9 mouse cellular contexts compared by ENCODE assay signal in the genomic region with DNA sequence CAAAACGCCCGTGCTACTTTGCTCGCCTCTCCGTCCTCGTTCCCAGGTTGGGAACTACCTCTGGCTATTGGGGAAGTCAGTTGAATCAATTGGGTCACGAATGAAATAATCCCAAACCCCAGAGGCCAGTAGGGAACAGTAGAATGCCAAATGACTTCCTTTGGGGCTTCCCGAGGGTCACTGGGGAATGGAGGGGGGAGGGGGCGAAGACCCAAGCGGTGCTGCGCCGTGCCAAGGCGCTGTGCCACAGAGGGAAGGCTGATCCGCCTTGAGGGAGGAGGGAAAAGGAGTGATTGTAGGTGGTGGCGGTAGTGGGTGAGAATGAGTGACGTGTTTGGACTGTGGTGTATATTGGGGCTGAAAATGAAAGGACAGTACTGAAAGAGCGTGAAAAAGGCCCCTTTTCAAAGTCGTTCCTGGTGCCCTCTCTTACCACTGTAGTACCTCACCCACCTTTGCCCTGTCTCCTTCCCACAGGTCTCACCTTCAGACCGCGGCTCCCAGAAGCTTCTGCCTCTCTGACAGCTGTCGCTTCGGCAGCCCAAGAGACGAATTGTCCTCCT. TPM values are rescaled to one million over a fixed set of nuclear protein-coding genes. Genes with fewer than 3 reads are reported as not detected.
DNase-seq lines count a peak whose midpoint lies in the region; ATAC-seq and TF ChIP-seq lines count a peak whose summit lies in the region.
"Had no signal": no experiment of that assay in that cellular context is flagged by ENCODE, and none has a peak within 500 bp of the region (broad histone marks: within the 10 kb centered on the region; RNA-seq: fewer than 3 reads in every experiment).

No protein-coding gene starts in this region.

- TF ChIP-seq CTCF in heart, adult 2 months (IDR thresholded peaks at IDR 0.05), result no peak

- H3K27ac ChIP-seq in heart, adult 2 months, result no peak overlapping the region
- H3K27ac ChIP-seq in intestine, embryonic 15.5 days, result peak overlapping the region; percentile 91
- no peak overlapping the region for H3K27ac ChIP-seq in liver, embryonic 16.5 days (ENCODE audit: low read length)
- H3K27ac ChIP-seq in midbrain, embryonic 16.5 days (ENCODE audit: low read length), result no peak overlapping the region

- H3K4me1 ChIP-seq in heart, adult 2 months (ENCODE audit: control insufficient read depth, insufficient read depth, low read length), result no peaks in the 10 kb centered on the region; the same call in 1 of the 2 replicates
- H3K4me1 ChIP-seq in intestine, embryonic 15.5 days (replicated peaks), result peaks cover 42% of the 10 kb centered on the region
- no peaks in the 10 kb centered on the region; the same call in none of the 2 replicates for H3K4me1 ChIP-seq in liver, embryonic 16.5 days (ENCODE audit: control insufficient read depth, low read depth, low read length)
- peaks cover 2% of the 10 kb centered on the region; the same call in 1 of the 2 replicates for H3K4me1 ChIP-seq in midbrain, embryonic 16.5 days (ENCODE audit: control insufficient read depth, insufficient read depth, low read length)

- H3K36me3 ChIP-seq in heart, adult 2 months (ENCODE audit: control insufficient read depth, insufficient read depth, low read length), result no peaks in the 10 kb centered on the region
- no peaks in the 10 kb centered on the region for H3K36me3 ChIP-seq in intestine, embryonic 15.5 days
- H3K36me3 ChIP-seq in liver, embryonic 16.5 days (ENCODE audit: control insufficient read depth, insufficient read depth), result no peaks in the 10 kb centered on the region
- no peaks in the 10 kb centered on the region for H3K36me3 ChIP-seq in midbrain, embryonic 16.5 days (ENCODE audit: control insufficient read depth, insufficient read depth, low read length)
- H3K36me3 ChIP-seq: G1E had no signal

- H3K4me3 ChIP-seq in heart, adult 2 months, result peak overlapping the region; percentile 43
- H3K4me3 ChIP-seq in intestine, embryonic 15.5 days (replicated peaks), result peak overlapping the region; percentile 52
- peak overlapping the region; percentile 36 for H3K4me3 ChIP-seq in liver, embryonic 16.5 days (ENCODE audit: low read depth, low read length)
- H3K4me3 ChIP-seq in midbrain, embryonic 16.5 days (ENCODE audit: low read depth, low read length), result no peak overlapping the region

- WGBS in heart, adult 2 months, result 3% methylated on average over 22 of the region's 22 CpGs
- whole genome bisulfite sequencing in intestine, embryonic 15.5 days, result 5% methylated on average over 22 of the region's 22 CpGs
- WGBS in liver, embryonic 16.5 days (ENCODE audit: insufficient replicate concordance), result 1% methylated on average over 22 of the region's 22 CpGs
- WGBS in midbrain, embryonic 16.5 days, result 2% methylated on average over 21 of the region's 22 CpGs

- intact Hi-C loops in heart, adult 2 months (cut with DNase I), result loop anchor here (5.0 kb wide), 1 partner anchor 1030 kb away; no protein-coding TSS in a partner anchor

- no peak for TF ChIP-seq POLR2A in heart, adult 2 months (IDR thresholded peaks at IDR 0.05; ENCODE audit: insufficient read depth, low read depth, low read length)

- H3K9me3 ChIP-seq in intestine, embryonic 15.5 days, result no peaks in the 10 kb centered on the region
- H3K9me3 ChIP-seq in liver, embryonic 16.5 days (replicated peaks; ENCODE audit: control insufficient read depth, low read length), result no peaks in the 10 kb centered on the region
- no peaks in the 10 kb centered on the region for H3K9me3 ChIP-seq in midbrain, embryonic 16.5 days (replicated peaks; ENCODE audit: control insufficient read depth, low read length, poor library complexity, severe bottlenecking)

- TF ChIP-seq EP300 in heart, adult 2 months (IDR thresholded peaks at IDR 0.05; ENCODE audit: insufficient read depth, low read depth, low read length), result no peak

- H3K4me2 ChIP-seq in intestine, embryonic 15.5 days (replicated peaks), result peak overlapping the region; percentile 69
- H3K4me2 ChIP-seq in liver, embryonic 16.5 days (ENCODE audit: low read depth, low read length), result peak overlapping the region; percentile 28
- H3K4me2 ChIP-seq in midbrain, embryonic 16.5 days (ENCODE audit: low read length), result no peak overlapping the region

- DNase-seq in heart, adult 2 months, result peak; percentile 11 to 63
- DNase-seq in heart, postnatal 4 days, result no peak
- peak; percentile 87 for DNase-seq in adipocyte (ENCODE audit: low spot score)
- DNase-seq in layer of hippocampus, adult 9-10 months (ENCODE audit: low spot score), result no peak
- no peak for DNase-seq in layer of hippocampus, adult 8-10 months (ENCODE audit: low spot score in 2 of 2)

- H3K9ac ChIP-seq in heart, adult 2 months (ENCODE audit: low read depth, low read length), result peak overlapping the region; percentile 41; the same call in 1 of the 2 replicates
- peak overlapping the region; percentile 69 for H3K9ac ChIP-seq in intestine, embryonic 15.5 days
- H3K9ac ChIP-seq in liver, embryonic 16.5 days (ENCODE audit: low read depth, low read length), result no peak overlapping the region
- no peak overlapping the region for H3K9ac ChIP-seq in midbrain, embryonic 16.5 days (ENCODE audit: low read depth, low read length)

- H3K79me2 ChIP-seq in heart, adult 2 months (replicated peaks; ENCODE audit: control insufficient read depth, insufficient read depth, low read length), result no peaks in the 10 kb centered on the region

- peaks cover 53% of the 10 kb centered on the region for H3K27me3 ChIP-seq in heart, adult 2 months (ENCODE audit: control insufficient read depth, insufficient read depth, low read length)
- peaks cover 76% of the 10 kb centered on the region for H3K27me3 ChIP-seq in intestine, embryonic 15.5 days (replicated peaks)
- peaks cover 97% of the 10 kb centered on the region for H3K27me3 ChIP-seq in liver, embryonic 16.5 days (ENCODE audit: control insufficient read depth, insufficient read depth, low read depth, low read length)
- peaks cover 83% of the 10 kb centered on the region for H3K27me3 ChIP-seq in midbrain, embryonic 16.5 days (ENCODE audit: control insufficient read depth, insufficient read depth, low read depth, low read length)

- ATAC-seq in intestine, embryonic 15.5 days, result no peak
- no peak for ATAC-seq in liver, embryonic 16.5 days (ENCODE audit: low read depth)
- ATAC-seq in midbrain, embryonic 16.5 days, result no peak

RNA-seq across cellular contexts. Expression of a gene that starts 0.5 kb away (rescaled TPM):
- total RNA-seq in heart, adult 2 months (2021), result under 1 TPM; 0.55 to 0.76 TPM
- 0.53 and 1.3 TPM in 2 replicates for polyA plus RNA-seq in heart, adult 2 months (2012; rRNA removed)
- 1 to 10 TPM; 1.4 TPM for total RNA-seq in heart, postnatal 4 days (2021)
- 5.8 and 6.2 TPM in 2 replicates for polyA plus RNA-seq in intestine, embryonic 15.5 days (2015; fragmentation: Nextera tagmentation; extraction: Ambion mirVana)
- 0.14 and 0.27 TPM in 2 replicates for polyA plus RNA-seq in liver, embryonic 16.5 days (2015; fragmentation: Nextera tagmentation; extraction: Ambion mirVana)
- polyA plus RNA-seq in midbrain, embryonic 16.5 days (2015; fragmentation: Nextera tagmentation; extraction: Ambion mirVana), result not detected in 2 replicates
- not detected for total RNA-seq in layer of hippocampus, adult 8-10 months (2022)
- polyA plus RNA-seq: G1E had no signal

RNA-seq across cellular contexts. Expression of a gene that starts 0.5 kb away (rescaled TPM):
- not detected for total RNA-seq in heart, adult 2 months (2021)
- polyA plus RNA-seq in heart, adult 2 months (2012; rRNA removed), result not detected in 2 replicates
- not detected for total RNA-seq in heart, postnatal 4 days (2021)
- not detected in 2 replicates for polyA plus RNA-seq in intestine, embryonic 15.5 days (2015; fragmentation: Nextera tagmentation; extraction: Ambion mirVana)
- polyA plus RNA-seq in liver, embryonic 16.5 days (2015; fragmentation: Nextera tagmentation; extraction: Ambion mirVana), result not detected in 2 replicates
- polyA plus RNA-seq in midbrain, embryonic 16.5 days (2015; fragmentation: Nextera tagmentation; extraction: Ambion mirVana), result not detected in 2 replicates
- not detected for total RNA-seq in layer of hippocampus, adult 8-10 months (2022)
- total RNA-seq: G1E had no signal
- polyA plus RNA-seq: G1E had no signal

RNA-seq across cellular contexts. Expression of a gene that starts 4.1 kb away (rescaled TPM):
- total RNA-seq in heart, adult 2 months (2021), result not detected
- not detected in 2 replicates for polyA plus RNA-seq in heart, adult 2 months (2012; rRNA removed)
- not detected for total RNA-seq in heart, postnatal 4 days (2021)
- polyA plus RNA-seq in intestine, embryonic 15.5 days (2015; fragmentation: Nextera tagmentation; extraction: Ambion mirVana), result 2.2 and 2.3 TPM in 2 replicates
- not detected in 2 replicates for polyA plus RNA-seq in liver, embryonic 16.5 days (2015; fragmentation: Nextera tagmentation; extraction: Ambion mirVana)
- not detected in 2 replicates for polyA plus RNA-seq in midbrain, embryonic 16.5 days (2015; fragmentation: Nextera tagmentation; extraction: Ambion mirVana)
- not detected for total RNA-seq in layer of hippocampus, adult 8-10 months (2022)
- polyA plus RNA-seq: G1E had no signal

RNA-seq across cellular contexts. Expression of a gene that starts 8.2 kb away (rescaled TPM):
- total RNA-seq in heart, adult 2 months (2021), result under 1 TPM; 0.26 to 0.45 TPM
- polyA plus RNA-seq in heart, adult 2 months (2012; rRNA removed), result 0.94 and 0.96 TPM in 2 replicates
- total RNA-seq in heart, postnatal 4 days (2021), result 1 to 10 TPM; 1.3 to 1.5 TPM
- 22.9 and 25.1 TPM in 2 replicates for polyA plus RNA-seq in intestine, embryonic 15.5 days (2015; fragmentation: Nextera tagmentation; extraction: Ambion mirVana)
- 0.26 and 0.68 TPM in 2 replicates for polyA plus RNA-seq in liver, embryonic 16.5 days (2015; fragmentation: Nextera tagmentation; extraction: Ambion mirVana)
- 0.21 TPM in 1 of 2 replicates, not detected in the other for polyA plus RNA-seq in midbrain, embryonic 16.5 days (2015; fragmentation: Nextera tagmentation; extraction: Ambion mirVana)
- total RNA-seq in layer of hippocampus, adult 8-10 months (2022), result not detected
- polyA plus RNA-seq: G1E had no signal

RNA-seq across cellular contexts. Expression of a gene that starts 9.0 kb away (rescaled TPM):
- total RNA-seq in heart, adult 2 months (2021), result under 1 TPM; 0.25 to 0.50 TPM
- 0.26 and 0.31 TPM in 2 replicates for polyA plus RNA-seq in heart, adult 2 months (2012; rRNA removed)
- total RNA-seq in heart, postnatal 4 days (2021), result under 1 TPM in 1 of 2 experiments, not detected in 1; 0.20 TPM
- polyA plus RNA-seq in intestine, embryonic 15.5 days (2015; fragmentation: Nextera tagmentation; extraction: Ambion mirVana), result 7.5 and 9.4 TPM in 2 replicates
- polyA plus RNA-seq in liver, embryonic 16.5 days (2015; fragmentation: Nextera tagmentation; extraction: Ambion mirVana), result 0.26 and 0.34 TPM in 2 replicates
- polyA plus RNA-seq in midbrain, embryonic 16.5 days (2015; fragmentation: Nextera tagmentation; extraction: Ambion mirVana), result not detected in 2 replicates
- not detected for total RNA-seq in layer of hippocampus, adult 8-10 months (2022)

Comparison
In these comparisons a context has a peak if more than half of its experiments do, and no peak if none do; other contexts are left out.
1. DNase-seq: peak in heart, adult 2 months (2 of 2) and adipocyte (single experiment); none in heart, postnatal 4 days (single experiment), layer of hippocampus, adult 9-10 months (single experiment) and layer of hippocampus, adult 8-10 months (0 of 2).
2. H3K9ac ChIP-seq: peak in heart, adult 2 months (single experiment) and intestine, embryonic 15.5 days (single experiment); none in liver, embryonic 16.5 days (single experiment) and midbrain, embryonic 16.5 days (single experiment).